Mouse (Mus musculus) left cerebral cortex, adult 9 months (tissue): Measurements from ENCODE around the gene Olfr698.
"Not testable (repeated sequence)": the region's sequence is repeated elsewhere in the genome, so short reads cannot be mapped to it uniquely, and the experiment has no call there.

Experiments used
- DNase-seq, 2 experiments: peaks; one replicate each; pipeline ENCODE4 v3.0.0; 2022; ENCODE audit warnings: low spot score in 2 of 2

Olfr698 gene

GRCm38 (mm10) chr7:106755297-106755696, at the start of gene Olfr698:
Gene Olfr698, minus strand, starts transcription at chr7:106755397.
- no peak for DNase-seq

GRCm38 (mm10) chr7:106793098-106793497, 37.9 kb upstream of the Olfr698 start, which contains the start of gene Olfr699:
Gene Olfr699, minus strand, starts transcription at chr7:106793198.
- no peak for DNase-seq

GRCm38 (mm10) chr7:106788330-106788729, 33.1 kb upstream of the Olfr698 start:
- no peak for DNase-seq

- DNase-seq = not testable (repeated sequence)
Observed at GRCm38 (mm10) chr7:106761008-106761407, 5.8 kb upstream of the Olfr698 start.

- DNase-seq = no peak
Observed at GRCm38 (mm10) chr7:106758800-106759199, 3.6 kb upstream of the Olfr698 start.

GRCm38 (mm10) chr7:106745811-106746210, 9.4 kb downstream of the Olfr698 start:
- DNase-seq = no peak

- DNase-seq = no peak
Observed at GRCm38 (mm10) chr7:106742343-106742742, 12.9 kb downstream of the Olfr698 start, which contains the start of gene Olfr697. Gene Olfr697, minus strand, starts transcription at chr7:106742443.

GRCm38 (mm10) chr7:106737028-106737427, 18.2 kb downstream of the Olfr698 start:
- no peak for DNase-seq

GRCm38 (mm10) chr7:106733717-106734116, 21.5 kb downstream of the Olfr698 start:
- DNase-seq = no peak

GRCm38 (mm10) chr7:106725654-106726053, 29.5 kb downstream of the Olfr698 start:
- not testable (repeated sequence) for DNase-seq

- DNase-seq = no peak
Observed at GRCm38 (mm10) chr7:106716296-106716695, 38.9 kb downstream of the Olfr698 start, which contains the start of gene Olfr695. Gene Olfr695, minus strand, starts transcription at chr7:106716396.

GRCm38 (mm10) chr7:106711463-106711862, 43.7 kb downstream of the Olfr698 start:
- DNase-seq = no peak

GRCm38 (mm10) chr7:106707705-106708104, 47.5 kb downstream of the Olfr698 start:
- DNase-seq = not testable (repeated sequence)
